Mouse (Mus musculus) liver, embryonic 15.5 days (tissue): Measurements from ENCODE around the gene Cdkn2a. TPM values are rescaled to one million over a fixed set of nuclear protein-coding genes. Genes with fewer than 3 reads are reported as not detected.
A peak's percentile ranks its signal among the peaks of the same experiment; 100 is the strongest.

Experiments used
- ATAC-seq: fragments of 200-750 bp; cut with Nextera tagmentation; 2 replicates; pipeline ENCODE4 v1.8.0; 2017; ENCODE audit warnings: moderate number of reproducible peaks, mild to moderate bottlenecking, moderate library complexity; ENCODE audit not compliant: insufficient read depth
- H3K27ac ChIP-seq: fragments of 300-500 bp; sonication (generic); replicated peaks from 2 replicates; pipeline ENCODE4 v1.5.1; 2015; ENCODE audit warnings: mild to moderate bottlenecking, inconsistent platforms
- H3K27me3 ChIP-seq: fragments of 300-500 bp; sonication (generic); 2 replicates; pipeline ENCODE4 v1.6.1; 2015; ENCODE audit warnings: mild to moderate bottlenecking, inconsistent platforms
- H3K36me3 ChIP-seq: fragments of 300-500 bp; sonication (generic); replicated peaks from 2 replicates; pipeline ENCODE4 v1.6.1; 2015; ENCODE audit warnings: moderate library complexity, mild to moderate bottlenecking, inconsistent platforms
- H3K4me1 ChIP-seq: fragments of 300-500 bp; sonication (generic); replicated peaks from 2 replicates; pipeline ENCODE4 v1.6.1; 2015; ENCODE audit warnings: inconsistent platforms
- H3K4me2 ChIP-seq: fragments of 300-500 bp; sonication (generic); 2 replicates; pipeline ENCODE4 v1.6.1; 2015; ENCODE audit warnings: moderate library complexity, mild to moderate bottlenecking, inconsistent platforms
- H3K4me3 ChIP-seq: fragments of 300-500 bp; sonication (generic); replicated peaks from 2 replicates; pipeline ENCODE4 v1.5.1; 2015; ENCODE audit warnings: mild to moderate bottlenecking, inconsistent platforms
- H3K9ac ChIP-seq: fragments of 300-500 bp; sonication (generic); 2 replicates; pipeline ENCODE4 v1.6.1; 2015; ENCODE audit warnings: moderate library complexity, mild to moderate bottlenecking, inconsistent platforms
- H3K9me3 ChIP-seq: fragments of 300-500 bp; sonication (generic); replicated peaks from 2 replicates; pipeline ENCODE4 v1.6.1; 2016; ENCODE audit warnings: inconsistent platforms
- WGBS: fragments of 180-500 bp; shearing (Covaris S2); methylation state at CpG from one replicate; pipeline ENCODE4 v1.1.7; 2015; ENCODE audit warnings: mixed read lengths; ENCODE audit not compliant: insufficient replicate concordance; 5-methylcytosine and 5-hydroxymethylcytosine counted together
- polyA plus RNA-seq: library from polyadenylated mRNA; unstranded; fragments of >200 nt; fragmentation: Nextera tagmentation; extraction: Ambion mirVana; gene quantifications from 2 replicates; pipeline ENCODE4 v1.2.1, GENCODE M21; 2015

Gene Cdkn2a
- polyA plus RNA-seq, 1 experiment from 2014 or later: not detected

GRCm38 (mm10) chr4:89295441-89296220 lies 1.2 kb upstream of the Cdkn2a start:
- H3K4me1 ChIP-seq: 0 out of 2 replicates have a peak, but pooled peaks cover 7% of the 10 kb centered on the region
- peaks cover 90% of the 10 kb centered on the region for H3K27me3 ChIP-seq
- H3K27ac ChIP-seq: no peak overlapping the region
- peak overlapping the region; percentile 2; the same call in 1 of the 2 replicates for H3K9ac ChIP-seq
- peak overlapping the region; percentile 72 for H3K4me2 ChIP-seq
- no peaks in the 10 kb centered on the region for H3K9me3 ChIP-seq
- 3% methylated on average over 31 of the region's 31 CpGs for WGBS
- peak overlapping the region; percentile 59 for H3K4me3 ChIP-seq
- H3K36me3 ChIP-seq: no peaks in the 10 kb centered on the region
- no peak for ATAC-seq

- 2% methylated on average over 26 of the region's 26 CpGs for WGBS
- H3K27me3 ChIP-seq: peaks cover 90% of the 10 kb centered on the region
- 0 out of 2 replicates have a peak, but pooled peaks cover 7% of the 10 kb centered on the region for H3K4me1 ChIP-seq
- H3K4me2 ChIP-seq: peak overlapping the region; percentile 72
- H3K9me3 ChIP-seq: no peaks in the 10 kb centered on the region
- no peak overlapping the region for H3K9ac ChIP-seq
- H3K36me3 ChIP-seq: no peaks in the 10 kb centered on the region
- H3K27ac ChIP-seq: no peak overlapping the region
- peak overlapping the region; percentile 59 for H3K4me3 ChIP-seq
- no peak for ATAC-seq
Measured at GRCm38 (mm10) chr4:89294091-89294485, 365 bp downstream of the Cdkn2a start.

- Histone ChIP-seq H3K9ac (no peak overlapping the region), H3K4me2 (no peak overlapping the region), H3K27me3 (peaks cover 94% of the 10 kb centered on the region), H3K27ac (no peak overlapping the region), H3K4me1 (0 out of 2 replicates have a peak, but pooled peaks cover 7% of the 10 kb centered on the region), H3K36me3 (no peaks in the 10 kb centered on the region), H3K9me3 (no peaks in the 10 kb centered on the region), H3K4me3 (no peak overlapping the region)
- 13% methylated on average over 7 of the region's 7 CpGs for WGBS
- no peak for ATAC-seq
Measured at GRCm38 (mm10) chr4:89293516-89293915, 937 bp downstream of the Cdkn2a start.

GRCm38 (mm10) chr4:89289028-89289427 lies 5.4 kb downstream of the Cdkn2a start:
- Histone ChIP-seq H3K27me3 (peaks cover 81% of the 10 kb centered on the region), H3K9me3 (no peaks in the 10 kb centered on the region), H3K36me3 (no peaks in the 10 kb centered on the region), H3K27ac (no peak overlapping the region), H3K4me2 (no peak overlapping the region), H3K4me3 (no peak overlapping the region), H3K4me1 (0 out of 2 replicates have a peak, but pooled peaks cover under 1% of the 10 kb centered on the region), H3K9ac (no peak overlapping the region)
- no peak for ATAC-seq
- 5% methylated on average over 4 of the region's 4 CpGs for WGBS

GRCm38 (mm10) chr4:89286566-89286965 lies 7.9 kb downstream of the Cdkn2a start:
- no peaks in the 10 kb centered on the region for H3K36me3 ChIP-seq
- no peaks in the 10 kb centered on the region for H3K9me3 ChIP-seq
- no peak overlapping the region for H3K4me2 ChIP-seq
- H3K27me3 ChIP-seq: peaks cover 83% of the 10 kb centered on the region
- H3K4me1 ChIP-seq: no peaks in the 10 kb centered on the region
- WGBS: 2% methylated on average over 1 of the region's 1 CpGs
- H3K9ac ChIP-seq: no peak overlapping the region
- no peak for ATAC-seq
- no peak overlapping the region for H3K27ac ChIP-seq
- no peak overlapping the region for H3K4me3 ChIP-seq

GRCm38 (mm10) chr4:89285688-89286087 lies 8.8 kb downstream of the Cdkn2a start:
- Histone ChIP-seq H3K27ac (no peak overlapping the region), H3K4me2 (no peak overlapping the region), H3K27me3 (peaks cover 82% of the 10 kb centered on the region), H3K9ac (no peak overlapping the region), H3K36me3 (no peaks in the 10 kb centered on the region), H3K4me3 (no peak overlapping the region), H3K4me1 (no peaks in the 10 kb centered on the region), H3K9me3 (no peaks in the 10 kb centered on the region)
- ATAC-seq: no peak
- WGBS: 33% methylated on average over 7 of the region's 7 CpGs

GRCm38 (mm10) chr4:89282661-89283060 lies 11.8 kb downstream of the Cdkn2a start:
- Histone ChIP-seq H3K4me1 (no peaks in the 10 kb centered on the region), H3K4me2 (no peak overlapping the region), H3K4me3 (no peak overlapping the region), H3K27ac (no peak overlapping the region), H3K27me3 (peaks cover 81% of the 10 kb centered on the region), H3K36me3 (no peaks in the 10 kb centered on the region), H3K9ac (no peak overlapping the region), H3K9me3 (no peaks in the 10 kb centered on the region)
- no peak for ATAC-seq
- 2% methylated on average over 12 of the region's 12 CpGs for WGBS

GRCm38 (mm10) chr4:89282036-89282566 lies 12.4 kb downstream of the Cdkn2a start:
- peaks cover 84% of the 10 kb centered on the region for H3K27me3 ChIP-seq
- H3K27ac ChIP-seq: no peak overlapping the region
- under 1% methylated on average over 25 of the region's 25 CpGs for WGBS
- H3K4me2 ChIP-seq: no peak overlapping the region; the same call in 1 of the 2 replicates
- H3K36me3 ChIP-seq: no peaks in the 10 kb centered on the region
- no peaks in the 10 kb centered on the region for H3K4me1 ChIP-seq
- ATAC-seq: no peak
- H3K9me3 ChIP-seq: no peaks in the 10 kb centered on the region
- no peak overlapping the region for H3K9ac ChIP-seq
- H3K4me3 ChIP-seq: no peak overlapping the region

- H3K4me2 ChIP-seq: no peak overlapping the region
- no peaks in the 10 kb centered on the region for H3K9me3 ChIP-seq
- WGBS: 1% methylated on average over 7 of the region's 7 CpGs
- no peak for ATAC-seq
- no peak overlapping the region for H3K9ac ChIP-seq
- no peaks in the 10 kb centered on the region for H3K36me3 ChIP-seq
- no peak overlapping the region for H3K4me3 ChIP-seq
- H3K27me3 ChIP-seq: peaks cover 88% of the 10 kb centered on the region
- no peak overlapping the region for H3K27ac ChIP-seq
- no peaks in the 10 kb centered on the region for H3K4me1 ChIP-seq
Measured at GRCm38 (mm10) chr4:89281236-89281635, 13.2 kb downstream of the Cdkn2a start.

- ATAC-seq: no peak
- H3K27ac ChIP-seq: no peak overlapping the region
- 2% methylated on average over 2 of the region's 2 CpGs for WGBS
- no peak overlapping the region for H3K4me3 ChIP-seq
- H3K4me2 ChIP-seq: no peak overlapping the region
- H3K9ac ChIP-seq: no peak overlapping the region
- H3K27me3 ChIP-seq: peaks cover 95% of the 10 kb centered on the region
- no peaks in the 10 kb centered on the region for H3K9me3 ChIP-seq
- H3K36me3 ChIP-seq: no peaks in the 10 kb centered on the region
- H3K4me1 ChIP-seq: no peaks in the 10 kb centered on the region
Measured at GRCm38 (mm10) chr4:89279641-89280040, 14.8 kb downstream of the Cdkn2a start.

GRCm38 (mm10) chr4:89277381-89277940 lies 17.0 kb downstream of the Cdkn2a start:
- Histone ChIP-seq H3K9me3 (no peaks in the 10 kb centered on the region), H3K9ac (no peak overlapping the region), H3K4me1 (no peaks in the 10 kb centered on the region), H3K4me2 (no peak overlapping the region), H3K4me3 (no peak overlapping the region), H3K27ac (no peak overlapping the region), H3K27me3 (peaks cover 98% of the 10 kb centered on the region), H3K36me3 (no peaks in the 10 kb centered on the region)
- 5% methylated on average over 5 of the region's 5 CpGs for WGBS
- no peak for ATAC-seq
